Mouse (Mus musculus) ES-Bruce4 (cell line): ENCODE results near the gene F9. TPM values are rescaled to one million over a fixed set of nuclear protein-coding genes. Genes with fewer than 3 reads are reported as not detected.
A peak's percentile ranks its signal among the peaks of the same experiment; 100 is the strongest.

Source experiments
- H3K27ac ChIP-seq: 2 replicates; pipeline ENCODE4 v1.5.1; 2012; ENCODE audit warnings: low read length, inconsistent platforms; ENCODE audit not compliant: insufficient read depth
- H3K27me3 ChIP-seq: 2 replicates; pipeline ENCODE4 v1.6.1; 2012; ENCODE audit warnings: mild to moderate bottlenecking, low read length, inconsistent platforms; ENCODE audit not compliant: control insufficient read depth, poor library complexity, insufficient read depth, severe bottlenecking
- H3K36me3 ChIP-seq: 2 replicates; pipeline ENCODE4 v1.6.1; 2012; ENCODE audit warnings: inconsistent platforms, mild to moderate bottlenecking, low read length, moderate library complexity; ENCODE audit not compliant: control insufficient read depth, poor library complexity, insufficient read depth, severe bottlenecking
- H3K4me1 ChIP-seq: one replicate; pipeline ENCODE4 v1.8.1; 2011; ENCODE audit warnings: low read length; ENCODE audit not compliant: control insufficient read depth, insufficient read depth
- H3K4me3 ChIP-seq: 2 replicates; pipeline ENCODE4 v1.5.1; 2011; ENCODE audit warnings: low read depth, mild to moderate bottlenecking, low read length
- H3K9ac ChIP-seq: 2 replicates; pipeline ENCODE4 v1.6.1; 2012; ENCODE audit warnings: low read depth, mild to moderate bottlenecking, inconsistent platforms; ENCODE audit not compliant: poor library complexity, severe bottlenecking
- H3K9me3 ChIP-seq: replicated peaks from 2 replicates; pipeline ENCODE4 v1.6.1; 2012; ENCODE audit warnings: mild to moderate bottlenecking, low read length, inconsistent platforms; ENCODE audit not compliant: control insufficient read depth, poor library complexity, insufficient read depth, severe bottlenecking
- CTCF ChIP-seq: IDR thresholded peaks from one replicate; pipeline ENCODE4 v1.8.1; 2011; ENCODE audit warnings: low read depth, low read length
- EP300 ChIP-seq: IDR thresholded peaks from 2 replicates; pipeline ENCODE4 v1.6.1; 2011; ENCODE audit warnings: low read depth, low read length; ENCODE audit not compliant: insufficient read depth
- POLR2A ChIP-seq: IDR thresholded peaks from one replicate; pipeline ENCODE4 v1.8.1; 2011; ENCODE audit warnings: low read length; ENCODE audit not compliant: insufficient read depth
- polyA plus RNA-seq: library from polyadenylated mRNA; stranded (reverse); fragments of >200 nt; gene quantifications from 2 replicates; pipeline ENCODE4 v1.2.4, GENCODE M21; 2011; ENCODE audit warnings: low read depth; ENCODE audit not compliant: missing spikeins, insufficient read depth, insufficient read length

F9 gene
- polyA plus RNA-seq, 1 experiment, result not detected

- TF ChIP-seq EP300, result no peak
- no peak for TF ChIP-seq POLR2A
- no peak for TF ChIP-seq CTCF
- H3K9me3 ChIP-seq, result no peaks in the 10 kb centered on the region
Observed at GRCm38 (mm10) chrX:60021007-60021406, 21.7 kb downstream of the F9 start.

GRCm38 (mm10) chrX:60021595-60021994 is 22.3 kb downstream of the F9 start:
- H3K27me3 ChIP-seq, result no peaks in the 10 kb centered on the region
- H3K27ac ChIP-seq, result no peak overlapping the region
- H3K36me3 ChIP-seq, result no peaks in the 10 kb centered on the region
- no peaks in the 10 kb centered on the region for H3K4me1 ChIP-seq
- H3K4me3 ChIP-seq, result no peak overlapping the region
- TF ChIP-seq CTCF, result no peak
- no peak for TF ChIP-seq EP300
- TF ChIP-seq POLR2A, result no peak
- no peak overlapping the region for H3K9ac ChIP-seq
- H3K9me3 ChIP-seq, result no peaks in the 10 kb centered on the region

More at GRCm38 (mm10) chrX:60021007-60021406, 21.7 kb downstream of the F9 start:
- Histone ChIP-seq H3K4me3 (no peak overlapping the region), H3K27ac (no peak overlapping the region), H3K4me1 (no peaks in the 10 kb centered on the region), H3K9ac (no peak overlapping the region), H3K36me3 (no peaks in the 10 kb centered on the region), H3K27me3 (no peaks in the 10 kb centered on the region)

- TF ChIP-seq POLR2A, result no peak
- peak; percentile 26 for TF ChIP-seq CTCF
- no peaks in the 10 kb centered on the region for H3K36me3 ChIP-seq
- no peak overlapping the region for H3K27ac ChIP-seq
- H3K4me1 ChIP-seq, result no peaks in the 10 kb centered on the region
- H3K4me3 ChIP-seq, result no peak overlapping the region
- H3K9me3 ChIP-seq, result no peaks in the 10 kb centered on the region
- no peak overlapping the region for H3K9ac ChIP-seq
- no peaks in the 10 kb centered on the region for H3K27me3 ChIP-seq
Observed at GRCm38 (mm10) chrX:60026654-60027053, 27.4 kb downstream of the F9 start.

GRCm38 (mm10) chrX:60054745-60055144 is 55.5 kb downstream of the F9 start:
- no peaks in the 10 kb centered on the region for H3K36me3 ChIP-seq
- no peaks in the 10 kb centered on the region for H3K9me3 ChIP-seq
- H3K27me3 ChIP-seq, result no peaks in the 10 kb centered on the region
- H3K4me1 ChIP-seq, result no peaks in the 10 kb centered on the region
- TF ChIP-seq EP300, result no peak
- no peak for TF ChIP-seq CTCF
- TF ChIP-seq POLR2A, result no peak
- no peak overlapping the region for H3K9ac ChIP-seq
- no peak overlapping the region for H3K27ac ChIP-seq
- H3K4me3 ChIP-seq, result no peak overlapping the region

GRCm38 (mm10) chrX:60055185-60055584 is 55.9 kb downstream of the F9 start:
- no peaks in the 10 kb centered on the region for H3K9me3 ChIP-seq
- H3K9ac ChIP-seq, result no peak overlapping the region
- H3K27ac ChIP-seq, result no peak overlapping the region
- no peaks in the 10 kb centered on the region for H3K4me1 ChIP-seq
- H3K27me3 ChIP-seq, result no peaks in the 10 kb centered on the region
- no peaks in the 10 kb centered on the region for H3K36me3 ChIP-seq
- TF ChIP-seq EP300, result no peak
- TF ChIP-seq POLR2A, result no peak
- TF ChIP-seq CTCF, result no peak
- H3K4me3 ChIP-seq, result no peak overlapping the region

- Histone ChIP-seq H3K4me3 (no peak overlapping the region), H3K9me3 (no peaks in the 10 kb centered on the region; the same call in 1 of the 2 replicates), H3K9ac (no peak overlapping the region), H3K27ac (no peak overlapping the region), H3K4me1 (no peaks in the 10 kb centered on the region), H3K27me3 (no peaks in the 10 kb centered on the region), H3K36me3 (no peaks in the 10 kb centered on the region)
- TF ChIP-seq POLR2A (no peak), EP300 (no peak), CTCF (no peak)
Observed at GRCm38 (mm10) chrX:60075359-60075758, 76.1 kb downstream of the F9 start.

Other genes with a start within 250 kb of the F9 start
- gene Mcf2, start 179.6 kb downstream of the F9 start, polyA plus RNA-seq, result 3.2 and 4.1 TPM in 2 replicates